Mouse (Mus musculus) heart, adult 2 months (tissue): ENCODE measurements around the gene Gsg1l.

Source experiments
- CTCF ChIP-seq: fragments of 200-600 bp; IDR thresholded peaks from 2 replicates; pipeline ENCODE4 v1.8.1; 2022; ENCODE audit warnings: antibody characterized with exemption, mild to moderate bottlenecking, moderate library complexity
- POLR2A ChIP-seq: fragments of 200-500 bp; IDR thresholded peaks from 2 replicates; pipeline ENCODE4 v1.6.1; 2011; ENCODE audit warnings: mild to moderate bottlenecking, low read depth, low read length, control low read depth; ENCODE audit not compliant: insufficient read depth

- TF ChIP-seq CTCF, result no peak
- no peak for TF ChIP-seq POLR2A
Observed at GRCm38 (mm10) chr7:126127673-126128072, 45.5 kb upstream of the Gsg1l start.
